Mouse (Mus musculus): ENCODE measurements around the gene Hspa13. TPM values are rescaled to one million over a fixed set of nuclear protein-coding genes. Genes with fewer than 3 reads are reported as not detected.

The Hspa13 gene
- polyA plus RNA-seq, 1 experiment = 6.0 TPM

GRCm38 (mm10) chr16:75752876-75753275, 14.0 kb downstream of the Hspa13 start:
- H3K36me3 ChIP-seq (ENCODE audit: control insufficient read depth, insufficient read depth) = peaks cover 26% of the 10 kb centered on the region
- no peak overlapping the region for H3K4me2 ChIP-seq (ENCODE audit: low read depth)
- H3K27me3 ChIP-seq (ENCODE audit: control insufficient read depth, insufficient read depth, insufficient read length) = no peaks in the 10 kb centered on the region
- no peaks in the 10 kb centered on the region for H3K79me2 ChIP-seq (ENCODE audit: control insufficient read depth, insufficient read depth)
- H3K4me3 ChIP-seq = no peak overlapping the region
- TF ChIP-seq MYOD1 (IDR thresholded peaks at IDR 0.05; ENCODE audit: control insufficient read depth in 1 of 3, insufficient read length in 2 of 3, low read depth in 2 of 3) (no peak), MYOG (IDR thresholded peaks at IDR 0.05; ENCODE audit: control insufficient read depth in 1 of 3, insufficient read depth in 1 of 3, insufficient read length in 2 of 3, low read depth in 2 of 3) (no peak), REST (IDR thresholded peaks at IDR 0.05; ENCODE audit: insufficient read depth, insufficient read length) (no peak)
- H3ac ChIP-seq (ENCODE audit: control insufficient read depth, insufficient read length) = no peak overlapping the region

DNA sequence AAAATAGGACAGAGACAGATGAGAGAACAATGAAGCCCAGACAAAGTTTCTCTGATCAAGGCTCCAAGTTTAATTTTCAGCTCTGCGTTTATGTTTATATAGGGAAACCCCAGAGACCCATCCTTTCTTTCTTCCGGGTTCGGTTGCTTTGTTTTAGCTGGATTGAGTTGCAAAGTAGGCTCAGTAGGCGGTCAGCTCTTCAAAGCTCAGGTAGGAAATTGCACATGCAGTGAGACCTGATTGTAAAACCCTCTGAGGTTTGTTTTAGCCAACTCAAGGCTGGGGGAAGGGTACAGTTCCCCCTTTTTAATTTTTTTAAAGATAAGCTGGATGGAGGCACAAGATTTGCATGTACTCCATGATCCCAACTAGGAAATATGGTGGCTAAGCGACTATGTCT, 16.8 kb downstream of the Hspa13 start:
- Histone ChIP-seq H3K4me2 (ENCODE audit: low read depth) (no peak overlapping the region), H3K4me3 (no peak overlapping the region), H3K79me2 (ENCODE audit: control insufficient read depth, insufficient read depth) (no peaks in the 10 kb centered on the region), H3K36me3 (ENCODE audit: control insufficient read depth, insufficient read depth) (peaks cover 5% of the 10 kb centered on the region), H3ac (ENCODE audit: control insufficient read depth, insufficient read length) (no peak overlapping the region), H3K27me3 (ENCODE audit: control insufficient read depth, insufficient read depth, insufficient read length) (no peaks in the 10 kb centered on the region)
- TF ChIP-seq POLR2A (IDR thresholded peaks at IDR 0.05; ENCODE audit: insufficient read length, low read depth) = no peak
- TF ChIP-seq E2F4 (IDR thresholded peaks at IDR 0.05; ENCODE audit: insufficient read depth) = no peak
- TF ChIP-seq TCF3 (IDR thresholded peaks at IDR 0.05; ENCODE audit: insufficient read length, low read depth) = no peak
- TF ChIP-seq REST (IDR thresholded peaks at IDR 0.05; ENCODE audit: insufficient read depth, insufficient read length) = no peak
- no peak for TF ChIP-seq POLR2AphosphoS2 (IDR thresholded peaks at IDR 0.05; ENCODE audit: insufficient read length, low read depth)
- no peak for TF ChIP-seq MAX (IDR thresholded peaks at IDR 0.05; ENCODE audit: low read depth)
- TF ChIP-seq TCF12 (IDR thresholded peaks at IDR 0.05; ENCODE audit: insufficient read depth, poor library complexity, severe bottlenecking) = no peak
- TF ChIP-seq MYOD1 (IDR thresholded peaks at IDR 0.05; ENCODE audit: control insufficient read depth in 1 of 3, insufficient read length in 2 of 3, low read depth in 2 of 3) = no peak
- TF ChIP-seq SRF (IDR thresholded peaks at IDR 0.05; ENCODE audit: control insufficient read depth, insufficient read length, low read depth) = no peak
- TF ChIP-seq USF1 (IDR thresholded peaks at IDR 0.05; ENCODE audit: low read depth) = no peak
- no peak for TF ChIP-seq CEBPB (IDR thresholded peaks at IDR 0.05; ENCODE audit: insufficient read depth, poor library complexity, severe bottlenecking)
- TF ChIP-seq MYOG (IDR thresholded peaks at IDR 0.05; ENCODE audit: control insufficient read depth in 1 of 3, insufficient read depth in 1 of 3, insufficient read length in 2 of 3, low read depth in 2 of 3) = no peak

- TF ChIP-seq SRF (IDR thresholded peaks at IDR 0.05; ENCODE audit: control insufficient read depth, insufficient read length, low read depth) (no peak), USF1 (IDR thresholded peaks at IDR 0.05; ENCODE audit: low read depth) (no peak), E2F4 (IDR thresholded peaks at IDR 0.05; ENCODE audit: insufficient read depth) (no peak), POLR2AphosphoS2 (IDR thresholded peaks at IDR 0.05; ENCODE audit: insufficient read length, low read depth) (no peak), CEBPB (IDR thresholded peaks at IDR 0.05; ENCODE audit: insufficient read depth, poor library complexity, severe bottlenecking) (no peak), POLR2A (IDR thresholded peaks at IDR 0.05; ENCODE audit: insufficient read length, low read depth) (no peak), TCF12 (IDR thresholded peaks at IDR 0.05; ENCODE audit: insufficient read depth, poor library complexity, severe bottlenecking) (no peak), MAX (IDR thresholded peaks at IDR 0.05; ENCODE audit: low read depth) (no peak), MYOG (IDR thresholded peaks at IDR 0.05; ENCODE audit: control insufficient read depth in 1 of 3, insufficient read depth in 1 of 3, insufficient read length in 2 of 3, low read depth in 2 of 3) (no peak), REST (IDR thresholded peaks at IDR 0.05; ENCODE audit: insufficient read depth, insufficient read length) (no peak), TCF3 (IDR thresholded peaks at IDR 0.05; ENCODE audit: insufficient read length, low read depth) (no peak), MYOD1 (IDR thresholded peaks at IDR 0.05; ENCODE audit: control insufficient read depth in 1 of 3, insufficient read length in 2 of 3, low read depth in 2 of 3) (no peak)
- H3K79me2 ChIP-seq (ENCODE audit: control insufficient read depth, insufficient read depth) = no peaks in the 10 kb centered on the region
Observed at GRCm38 (mm10) chr16:75748926-75749325, 18.0 kb downstream of the Hspa13 start.

GRCm38 (mm10) chr16:75744014-75744413, 22.9 kb downstream of the Hspa13 start:
- no peaks in the 10 kb centered on the region for H3K79me2 ChIP-seq (ENCODE audit: control insufficient read depth, insufficient read depth)
- no peak overlapping the region for H3K4me3 ChIP-seq
- H3ac ChIP-seq (ENCODE audit: control insufficient read depth, insufficient read length) = no peak overlapping the region
- no peaks in the 10 kb centered on the region for H3K36me3 ChIP-seq (ENCODE audit: control insufficient read depth, insufficient read depth)
- H3K27me3 ChIP-seq (ENCODE audit: control insufficient read depth, insufficient read depth, insufficient read length) = no peaks in the 10 kb centered on the region
- TF ChIP-seq E2F4 (IDR thresholded peaks at IDR 0.05; ENCODE audit: insufficient read depth) = no peak
- no peak for TF ChIP-seq TCF3 (IDR thresholded peaks at IDR 0.05; ENCODE audit: insufficient read length, low read depth)
- TF ChIP-seq POLR2AphosphoS2 (IDR thresholded peaks at IDR 0.05; ENCODE audit: insufficient read length, low read depth) = no peak
- TF ChIP-seq MAX (IDR thresholded peaks at IDR 0.05; ENCODE audit: low read depth) = no peak
- no peak for TF ChIP-seq POLR2A (IDR thresholded peaks at IDR 0.05; ENCODE audit: insufficient read length, low read depth)
- no peak for TF ChIP-seq MYOD1 (IDR thresholded peaks at IDR 0.05; ENCODE audit: control insufficient read depth in 1 of 3, insufficient read length in 2 of 3, low read depth in 2 of 3)
- TF ChIP-seq TCF12 (IDR thresholded peaks at IDR 0.05; ENCODE audit: insufficient read depth, poor library complexity, severe bottlenecking) = no peak
- no peak for TF ChIP-seq MYOG (IDR thresholded peaks at IDR 0.05; ENCODE audit: control insufficient read depth in 1 of 3, insufficient read depth in 1 of 3, insufficient read length in 2 of 3, low read depth in 2 of 3)
- no peak for TF ChIP-seq SRF (IDR thresholded peaks at IDR 0.05; ENCODE audit: control insufficient read depth, insufficient read length, low read depth)
- no peak for TF ChIP-seq USF1 (IDR thresholded peaks at IDR 0.05; ENCODE audit: low read depth)
- no peak overlapping the region for H3K4me2 ChIP-seq (ENCODE audit: low read depth)

More at GRCm38 (mm10) chr16:75748926-75749325, 18.0 kb downstream of the Hspa13 start:
- Histone ChIP-seq H3ac (ENCODE audit: control insufficient read depth, insufficient read length) (no peak overlapping the region), H3K36me3 (ENCODE audit: control insufficient read depth, insufficient read depth) (no peaks in the 10 kb centered on the region), H3K4me2 (ENCODE audit: low read depth) (no peak overlapping the region), H3K4me3 (no peak overlapping the region), H3K27me3 (ENCODE audit: control insufficient read depth, insufficient read depth, insufficient read length) (no peaks in the 10 kb centered on the region)

Measured in myocyte (in vitro differentiated cells).